Mouse (Mus musculus) cerebellum, adult 9-11 months (tissue): ENCODE measurements around the gene Osbp.
"Not testable (repeated sequence)": the region's sequence is repeated elsewhere in the genome, so short reads cannot be mapped to it uniquely, and the experiment has no call there.

Experiments used
- DNase-seq: peaks from one replicate; pipeline ENCODE4 v3.0.0; 2022

Gene Osbp

GRCm38 (mm10) chr19:11965023-11965942, at the start of gene Osbp:
Osbp (plus strand) TSS chr19:11965941.
- DNase-seq = peak; percentile 100

GRCm38 (mm10) chr19:11922068-11922467, 43.7 kb upstream of the Osbp start:
- no peak for DNase-seq

- DNase-seq = not testable (repeated sequence)
Observed at GRCm38 (mm10) chr19:11922515-11922914, 43.2 kb upstream of the Osbp start.

- DNase-seq = no peak
Observed at GRCm38 (mm10) chr19:11926380-11926779, 39.4 kb upstream of the Osbp start.

GRCm38 (mm10) chr19:11928025-11928748, 37.6 kb upstream of the Osbp start:
- no peak for DNase-seq

GRCm38 (mm10) chr19:11946460-11946859, 19.3 kb upstream of the Osbp start:
- DNase-seq = not testable (repeated sequence)

- no peak for DNase-seq
Observed at GRCm38 (mm10) chr19:11949878-11950277, 15.9 kb upstream of the Osbp start.

DNA sequence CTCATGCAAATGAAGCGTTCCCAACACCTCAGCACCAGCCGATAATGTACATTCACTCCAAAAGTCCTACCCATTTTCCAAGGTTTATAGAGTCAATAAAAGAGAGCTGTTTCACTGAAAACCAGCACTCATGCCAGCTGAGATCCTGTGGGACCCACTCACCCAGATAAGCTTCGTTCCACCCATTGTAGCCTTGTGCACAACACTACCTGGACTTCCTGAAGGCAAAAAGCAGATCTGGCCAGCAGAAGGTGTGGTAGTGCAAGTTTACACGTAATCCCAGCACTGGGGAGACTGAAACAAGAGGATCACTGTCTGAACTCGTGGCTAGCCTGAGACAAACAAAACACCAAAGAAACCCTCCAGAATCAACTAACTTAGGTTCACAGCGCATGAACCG, 15.0 kb upstream of the Osbp start:
- no peak for DNase-seq

- DNase-seq = no peak
Observed at GRCm38 (mm10) chr19:11954206-11954605, 11.5 kb upstream of the Osbp start.

GRCm38 (mm10) chr19:11956636-11957035, 9.1 kb upstream of the Osbp start:
- no peak for DNase-seq

- no peak for DNase-seq
Observed at GRCm38 (mm10) chr19:11957396-11957795, 8.3 kb upstream of the Osbp start.

DNA sequence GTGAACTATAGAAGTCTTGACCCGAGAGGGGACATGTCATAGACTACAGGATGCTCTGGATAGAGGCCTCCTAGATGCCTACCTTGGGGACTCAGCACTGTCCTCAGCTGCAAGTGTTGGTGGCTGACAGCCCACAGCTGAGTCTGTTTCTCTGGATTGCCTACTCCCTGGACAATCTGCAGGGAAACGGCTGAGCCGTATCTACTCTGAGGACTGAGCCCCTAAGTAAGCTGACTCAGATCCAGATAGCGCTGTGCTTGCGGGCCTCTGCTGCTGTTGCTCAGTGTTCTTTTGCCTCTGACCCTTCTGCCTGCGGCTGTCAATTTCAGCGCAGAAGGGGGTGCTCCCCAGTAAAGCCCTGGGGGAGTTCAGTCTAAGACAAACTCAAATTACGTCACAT, 7.9 kb upstream of the Osbp start:
- no peak for DNase-seq

GRCm38 (mm10) chr19:11964266-11964665, 1.5 kb upstream of the Osbp start:
- peak; percentile 38 for DNase-seq

GRCm38 (mm10) chr19:11966201-11966636, 478 bp downstream of the Osbp start:
- DNase-seq = peak; percentile 81

- no peak for DNase-seq
Observed at GRCm38 (mm10) chr19:11969155-11970050, 3.7 kb downstream of the Osbp start.

DNA sequence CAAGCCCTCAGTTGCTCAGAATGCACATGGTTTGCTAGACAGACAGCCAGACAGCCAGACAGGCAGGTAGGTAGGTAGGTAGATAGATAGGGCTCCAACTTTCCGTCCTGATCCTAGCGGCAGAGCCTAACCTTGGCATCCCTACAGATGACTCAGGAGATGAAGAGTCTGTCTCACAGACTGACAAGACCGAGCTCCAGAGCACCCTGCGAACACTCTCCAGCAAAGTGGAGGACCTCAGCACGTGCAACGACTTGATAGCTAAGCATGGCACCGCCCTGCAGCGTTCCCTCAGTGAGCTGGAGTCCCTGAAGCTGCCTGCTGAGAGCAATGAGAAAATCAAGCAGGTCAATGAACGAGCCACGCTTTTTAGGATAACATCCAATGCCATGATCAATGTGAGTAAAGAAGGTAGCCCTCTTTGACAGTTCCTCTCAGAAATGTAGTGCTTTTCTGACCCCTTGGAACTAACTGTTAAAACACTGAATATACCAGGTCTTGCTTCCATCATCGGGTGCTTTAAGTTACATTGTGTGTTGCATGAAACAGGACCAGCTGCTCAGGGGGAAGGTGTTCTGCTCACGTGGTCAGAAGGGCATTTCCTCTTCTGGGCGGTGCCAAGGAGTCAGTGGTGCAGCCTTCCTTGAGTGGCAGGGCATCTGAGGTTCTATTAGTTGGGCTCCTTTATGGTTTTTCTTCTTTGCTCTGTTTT, 7.9 kb downstream of the Osbp start:
- DNase-seq = no peak

GRCm38 (mm10) chr19:11974223-11974540, 8.4 kb downstream of the Osbp start:
- DNase-seq = no peak

GRCm38 (mm10) chr19:11975683-11976082, 9.9 kb downstream of the Osbp start:
- no peak for DNase-seq

GRCm38 (mm10) chr19:11977363-11977762, 11.6 kb downstream of the Osbp start:
- DNase-seq = no peak

DNA sequence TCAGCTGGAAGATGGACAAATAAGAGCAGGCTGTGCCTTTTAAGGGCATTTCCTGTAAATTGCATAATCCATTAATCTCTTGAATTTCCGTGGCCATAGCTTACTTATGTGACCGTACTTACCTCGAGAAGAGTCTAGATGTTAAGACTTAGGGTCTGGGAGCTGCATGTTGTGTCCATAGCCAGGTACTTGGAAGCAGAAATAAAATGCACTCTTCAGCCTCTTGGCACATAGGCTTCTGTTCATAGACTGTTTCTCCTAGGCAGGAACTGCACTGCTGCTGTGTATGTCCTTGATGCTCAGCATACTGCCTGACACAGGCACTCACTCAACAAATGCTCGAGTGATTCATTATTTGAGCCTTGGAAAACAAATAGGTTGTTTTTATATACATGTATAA, 14.7 kb downstream of the Osbp start:
- DNase-seq = no peak

DNA sequence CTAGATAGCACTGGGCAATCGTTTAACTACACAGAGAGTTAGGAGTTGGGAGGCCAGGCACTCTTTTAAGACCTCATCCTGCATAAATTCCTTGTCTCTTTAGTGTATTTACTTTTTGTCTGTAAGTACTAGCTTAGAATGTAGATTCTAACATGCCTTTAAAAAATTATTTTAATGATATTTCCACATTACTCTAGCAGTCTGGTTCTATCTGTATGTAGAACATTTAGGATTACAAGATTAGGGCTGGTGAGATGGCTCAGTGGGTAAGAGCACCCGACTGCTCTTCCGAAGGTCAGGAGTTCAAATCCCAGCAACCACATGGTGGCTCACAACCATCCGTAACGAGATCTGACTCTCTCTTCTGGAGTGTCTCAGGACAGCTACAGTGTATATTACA, 18.9 kb downstream of the Osbp start:
- not testable (repeated sequence) for DNase-seq

DNA sequence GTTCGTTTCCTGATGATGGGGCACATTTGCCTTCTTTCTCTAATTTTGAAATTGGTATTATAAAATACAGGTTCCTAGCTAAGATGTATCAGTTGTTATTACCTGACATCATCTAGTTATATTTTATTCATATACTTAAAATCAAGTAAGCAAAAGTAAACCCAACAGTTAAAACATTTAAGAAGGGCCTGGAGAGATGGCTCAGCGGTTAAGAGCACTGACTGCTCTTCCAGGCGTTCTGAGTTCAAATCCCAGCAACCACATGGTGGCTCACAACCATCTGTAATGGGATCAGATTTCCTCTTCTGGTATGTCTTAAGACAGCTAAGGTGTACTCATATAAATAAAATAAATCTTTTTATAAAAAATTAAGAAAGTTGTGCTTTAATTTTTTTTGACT, 22.1 kb downstream of the Osbp start:
- DNase-seq = no peak
